Mouse (Mus musculus): ENCODE results near the gene Pou6f1. TPM values are rescaled to one million over a fixed set of nuclear protein-coding genes. Genes with fewer than 3 reads are reported as not detected.

The Pou6f1 gene
- polyA plus RNA-seq, 1 experiment: 184 TPM

GRCm38 (mm10) chr15:100598287-100598882 is 1.4 kb downstream of the Pou6f1 start:
- 2% methylated on average over 9 of the region's 9 CpGs for WGBS
- Histone ChIP-seq H3K4me3 (ENCODE audit: control insufficient read depth, insufficient read depth, low read length) (peak overlapping the region; percentile 86), H3K36me3 (ENCODE audit: control insufficient read depth, insufficient read depth, low read length) (no peaks in the 10 kb centered on the region), H3K27me3 (ENCODE audit: control insufficient read depth, insufficient read depth, low read length) (no peaks in the 10 kb centered on the region), H3K27ac (ENCODE audit: control insufficient read depth, insufficient read depth, low read length) (peak overlapping the region; percentile 95), H3K4me1 (replicated peaks; ENCODE audit: control insufficient read depth, insufficient read depth, low read length) (peaks cover 14% of the 10 kb centered on the region)
- peak; percentile 50 for DNase-seq
- no peak for TF ChIP-seq POLR2A (IDR thresholded peaks at IDR 0.05; ENCODE audit: control insufficient read depth, extremely low read depth, insufficient read depth, low read length, poor library complexity)
- no peak for TF ChIP-seq CTCF (IDR thresholded peaks at IDR 0.05; ENCODE audit: borderline replicate concordance, control insufficient read depth, extremely low read depth, insufficient read depth, low read length, poor library complexity)

GRCm38 (mm10) chr15:100592817-100593216 is 7.0 kb downstream of the Pou6f1 start:
- DNase-seq: no peak
- Histone ChIP-seq H3K36me3 (ENCODE audit: control insufficient read depth, insufficient read depth, low read length) (peaks cover 13% of the 10 kb centered on the region; the same call in 1 of the 2 replicates), H3K27ac (ENCODE audit: control insufficient read depth, insufficient read depth, low read length) (no peak overlapping the region), H3K27me3 (ENCODE audit: control insufficient read depth, insufficient read depth, low read length) (no peaks in the 10 kb centered on the region), H3K4me3 (ENCODE audit: control insufficient read depth, insufficient read depth, low read length) (no peak overlapping the region), H3K4me1 (replicated peaks; ENCODE audit: control insufficient read depth, insufficient read depth, low read length) (no peaks in the 10 kb centered on the region)
- no peak for TF ChIP-seq CTCF (IDR thresholded peaks at IDR 0.05; ENCODE audit: borderline replicate concordance, control insufficient read depth, extremely low read depth, insufficient read depth, low read length, poor library complexity)
- TF ChIP-seq POLR2A (IDR thresholded peaks at IDR 0.05; ENCODE audit: control insufficient read depth, extremely low read depth, insufficient read depth, low read length, poor library complexity): no peak
- WGBS: 96% methylated on average over 6 of the region's 6 CpGs

GRCm38 (mm10) chr15:100590436-100590835 is 9.3 kb downstream of the Pou6f1 start:
- Histone ChIP-seq H3K4me1 (replicated peaks; ENCODE audit: control insufficient read depth, insufficient read depth, low read length) (no peaks in the 10 kb centered on the region), H3K27ac (ENCODE audit: control insufficient read depth, insufficient read depth, low read length) (no peak overlapping the region), H3K27me3 (ENCODE audit: control insufficient read depth, insufficient read depth, low read length) (no peaks in the 10 kb centered on the region), H3K4me3 (ENCODE audit: control insufficient read depth, insufficient read depth, low read length) (no peak overlapping the region), H3K36me3 (ENCODE audit: control insufficient read depth, insufficient read depth, low read length) (peaks cover 26% of the 10 kb centered on the region)
- TF ChIP-seq CTCF (IDR thresholded peaks at IDR 0.05; ENCODE audit: borderline replicate concordance, control insufficient read depth, extremely low read depth, insufficient read depth, low read length, poor library complexity) (no peak), POLR2A (IDR thresholded peaks at IDR 0.05; ENCODE audit: control insufficient read depth, extremely low read depth, insufficient read depth, low read length, poor library complexity) (no peak)
- DNase-seq: no peak
- 58% methylated on average over 8 of the region's 8 CpGs for WGBS

DNA sequence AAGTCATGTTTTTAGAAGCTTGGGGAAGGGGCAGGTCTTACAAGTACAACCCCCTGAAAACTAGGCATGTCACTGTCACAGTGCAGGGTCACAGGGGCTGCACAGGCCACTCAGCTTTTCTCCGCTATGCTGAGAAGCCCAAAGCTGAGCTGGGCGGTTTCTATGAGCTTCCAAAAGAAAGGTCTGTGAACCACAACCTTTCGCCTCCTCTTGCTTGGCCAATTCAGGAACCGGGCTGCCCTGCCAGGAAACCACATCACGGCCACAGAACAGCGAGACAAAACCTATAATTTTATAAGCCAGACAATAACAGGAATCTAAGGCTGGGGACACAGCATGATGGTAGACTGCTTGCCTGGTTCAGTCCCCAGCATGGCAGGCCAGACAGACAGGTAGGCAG is 11.5 kb downstream of the Pou6f1 start:
- H3K4me1 ChIP-seq (replicated peaks; ENCODE audit: control insufficient read depth, insufficient read depth, low read length): no peaks in the 10 kb centered on the region
- H3K36me3 ChIP-seq (ENCODE audit: control insufficient read depth, insufficient read depth, low read length): peaks cover 26% of the 10 kb centered on the region
- 35% methylated on average over 6 of the region's 6 CpGs for WGBS
- H3K27me3 ChIP-seq (ENCODE audit: control insufficient read depth, insufficient read depth, low read length): no peaks in the 10 kb centered on the region
- no peak overlapping the region for H3K27ac ChIP-seq (ENCODE audit: control insufficient read depth, insufficient read depth, low read length)
- H3K4me3 ChIP-seq (ENCODE audit: control insufficient read depth, insufficient read depth, low read length): no peak overlapping the region
- DNase-seq: no peak
- TF ChIP-seq CTCF (IDR thresholded peaks at IDR 0.05; ENCODE audit: borderline replicate concordance, control insufficient read depth, extremely low read depth, insufficient read depth, low read length, poor library complexity) (no peak), POLR2A (IDR thresholded peaks at IDR 0.05; ENCODE audit: control insufficient read depth, extremely low read depth, insufficient read depth, low read length, poor library complexity) (no peak)

DNA sequence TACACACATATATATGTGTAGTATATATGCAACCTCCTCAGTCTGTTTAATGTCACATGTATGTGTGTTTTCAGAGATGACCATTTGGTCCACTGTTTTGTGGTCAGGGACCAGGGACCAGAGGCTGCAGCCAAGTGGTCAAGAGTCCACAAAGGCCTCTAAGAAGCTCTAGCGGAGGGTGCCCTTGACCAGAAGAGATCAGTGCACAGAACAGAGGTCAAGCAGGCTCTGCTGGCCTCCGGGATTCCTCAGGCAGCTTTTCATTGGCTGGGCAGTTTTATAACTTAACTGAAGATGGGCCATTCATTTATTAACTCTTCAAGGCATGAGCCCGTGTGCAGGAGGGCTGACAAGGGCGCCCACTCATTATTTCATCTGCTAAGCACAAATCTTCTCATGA is 12.6 kb downstream of the Pou6f1 start:
- no peak for TF ChIP-seq POLR2A (IDR thresholded peaks at IDR 0.05; ENCODE audit: control insufficient read depth, extremely low read depth, insufficient read depth, low read length, poor library complexity)
- TF ChIP-seq CTCF (IDR thresholded peaks at IDR 0.05; ENCODE audit: borderline replicate concordance, control insufficient read depth, extremely low read depth, insufficient read depth, low read length, poor library complexity): no peak
- peaks cover 26% of the 10 kb centered on the region for H3K36me3 ChIP-seq (ENCODE audit: control insufficient read depth, insufficient read depth, low read length)
- no peak overlapping the region for H3K27ac ChIP-seq (ENCODE audit: control insufficient read depth, insufficient read depth, low read length)
- no peaks in the 10 kb centered on the region for H3K27me3 ChIP-seq (ENCODE audit: control insufficient read depth, insufficient read depth, low read length)
- no peak for DNase-seq
- no peak overlapping the region for H3K4me3 ChIP-seq (ENCODE audit: control insufficient read depth, insufficient read depth, low read length)
- no peaks in the 10 kb centered on the region for H3K4me1 ChIP-seq (replicated peaks; ENCODE audit: control insufficient read depth, insufficient read depth, low read length)
- WGBS: 94% methylated on average over 4 of the region's 4 CpGs

- H3K27ac ChIP-seq (ENCODE audit: control insufficient read depth, insufficient read depth, low read length): no peak overlapping the region
- DNase-seq: no peak
- no peak overlapping the region for H3K4me3 ChIP-seq (ENCODE audit: control insufficient read depth, insufficient read depth, low read length)
- TF ChIP-seq CTCF (IDR thresholded peaks at IDR 0.05; ENCODE audit: borderline replicate concordance, control insufficient read depth, extremely low read depth, insufficient read depth, low read length, poor library complexity) (no peak), POLR2A (IDR thresholded peaks at IDR 0.05; ENCODE audit: control insufficient read depth, extremely low read depth, insufficient read depth, low read length, poor library complexity) (no peak)
- peaks cover 25% of the 10 kb centered on the region for H3K36me3 ChIP-seq (ENCODE audit: control insufficient read depth, insufficient read depth, low read length)
- no peaks in the 10 kb centered on the region for H3K4me1 ChIP-seq (replicated peaks; ENCODE audit: control insufficient read depth, insufficient read depth, low read length)
- 95% methylated on average over 16 of the region's 16 CpGs for WGBS
- H3K27me3 ChIP-seq (ENCODE audit: control insufficient read depth, insufficient read depth, low read length): no peaks in the 10 kb centered on the region
Measured at GRCm38 (mm10) chr15:100585931-100586330, 13.9 kb downstream of the Pou6f1 start.

DNA sequence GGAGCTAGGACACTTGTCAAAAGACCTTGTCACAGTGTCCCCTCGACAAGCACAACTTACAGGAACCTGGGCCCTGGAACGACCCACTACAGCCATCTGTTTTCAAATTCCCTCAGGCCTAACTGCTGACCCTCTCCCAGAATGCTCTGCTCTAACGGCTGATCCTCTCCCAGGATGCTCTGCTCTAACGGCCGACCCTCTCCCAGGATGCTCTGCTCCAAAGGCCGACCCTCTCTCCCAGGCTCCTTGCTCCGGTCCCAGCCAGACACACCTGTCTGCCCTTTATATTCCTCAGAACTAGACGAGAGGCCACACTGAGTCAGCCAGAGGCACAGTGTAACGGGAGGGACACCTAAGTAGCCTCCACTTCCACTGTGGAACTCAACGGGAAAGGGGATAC is 19.7 kb downstream of the Pou6f1 start:
- no peak for DNase-seq
- H3K4me1 ChIP-seq (replicated peaks; ENCODE audit: control insufficient read depth, insufficient read depth, low read length): peaks cover 2% of the 10 kb centered on the region
- no peak overlapping the region for H3K4me3 ChIP-seq (ENCODE audit: control insufficient read depth, insufficient read depth, low read length)
- H3K27me3 ChIP-seq (ENCODE audit: control insufficient read depth, insufficient read depth, low read length): no peaks in the 10 kb centered on the region
- 94% methylated on average over 10 of the region's 10 CpGs for WGBS
- no peak for TF ChIP-seq POLR2A (IDR thresholded peaks at IDR 0.05; ENCODE audit: control insufficient read depth, extremely low read depth, insufficient read depth, low read length, poor library complexity)
- no peak for TF ChIP-seq CTCF (IDR thresholded peaks at IDR 0.05; ENCODE audit: borderline replicate concordance, control insufficient read depth, extremely low read depth, insufficient read depth, low read length, poor library complexity)
- H3K27ac ChIP-seq (ENCODE audit: control insufficient read depth, insufficient read depth, low read length): no peak overlapping the region
- peaks cover 20% of the 10 kb centered on the region for H3K36me3 ChIP-seq (ENCODE audit: control insufficient read depth, insufficient read depth, low read length)
